Mouse (Mus musculus): ENCODE measurements around the gene Med16.

Med16 gene

GRCm38 (mm10) chr10:79908167-79909091 is at the start of gene Med16:
Gene Med16, minus strand, starts transcription at chr10:79908923.
- DNase-seq (ENCODE audit: low read depth, low spot score): peak; percentile 89

- no peak for DNase-seq (ENCODE audit: low read depth, low spot score)
Measured at GRCm38 (mm10) chr10:79958140-79958816, 49.6 kb upstream of the Med16 start.

GRCm38 (mm10) chr10:79956643-79957154 is 48.0 kb upstream of the Med16 start:
- no peak for DNase-seq (ENCODE audit: low read depth, low spot score)

- no peak for DNase-seq (ENCODE audit: low read depth, low spot score)
Measured at GRCm38 (mm10) chr10:79955691-79956090, 47.0 kb upstream of the Med16 start.

GRCm38 (mm10) chr10:79953946-79954345 is 45.2 kb upstream of the Med16 start:
- no peak for DNase-seq (ENCODE audit: low read depth, low spot score)

- no peak for DNase-seq (ENCODE audit: low read depth, low spot score)
Measured at GRCm38 (mm10) chr10:79950661-79951060, 41.9 kb upstream of the Med16 start.

GRCm38 (mm10) chr10:79949873-79950272 is 41.1 kb upstream of the Med16 start:
- no peak for DNase-seq (ENCODE audit: low read depth, low spot score)

GRCm38 (mm10) chr10:79947502-79947901 is 38.8 kb upstream of the Med16 start:
- DNase-seq (ENCODE audit: low read depth, low spot score): no peak

- DNase-seq (ENCODE audit: low read depth, low spot score): no peak
Measured at GRCm38 (mm10) chr10:79946752-79947322, 38.1 kb upstream of the Med16 start.

- no peak for DNase-seq (ENCODE audit: low read depth, low spot score)
Measured at GRCm38 (mm10) chr10:79945507-79946234, 36.9 kb upstream of the Med16 start.

- no peak for DNase-seq (ENCODE audit: low read depth, low spot score)
Measured at GRCm38 (mm10) chr10:79943471-79943901, 34.8 kb upstream of the Med16 start.

GRCm38 (mm10) chr10:79942988-79943387 is 34.3 kb upstream of the Med16 start:
- no peak for DNase-seq (ENCODE audit: low read depth, low spot score)

- DNase-seq (ENCODE audit: low read depth, low spot score): no peak
Measured at GRCm38 (mm10) chr10:79940749-79941148, 32.0 kb upstream of the Med16 start.

- DNase-seq (ENCODE audit: low read depth, low spot score): no peak
Measured at GRCm38 (mm10) chr10:79937775-79938526, 29.2 kb upstream of the Med16 start.

- DNase-seq (ENCODE audit: low read depth, low spot score): no peak
Measured at GRCm38 (mm10) chr10:79936911-79937441, 28.3 kb upstream of the Med16 start.

GRCm38 (mm10) chr10:79936284-79936910 is 27.7 kb upstream of the Med16 start:
- DNase-seq (ENCODE audit: low read depth, low spot score): no peak

- no peak for DNase-seq (ENCODE audit: low read depth, low spot score)
Measured at GRCm38 (mm10) chr10:79934794-79935569, 26.3 kb upstream of the Med16 start.

GRCm38 (mm10) chr10:79934272-79934721 is 25.6 kb upstream of the Med16 start:
- no peak for DNase-seq (ENCODE audit: low read depth, low spot score)

- DNase-seq (ENCODE audit: low read depth, low spot score): no peak
Measured at GRCm38 (mm10) chr10:79933861-79934260, 25.1 kb upstream of the Med16 start.
